Mouse (Mus musculus): ENCODE data around the gene Kntc1.

DNA sequence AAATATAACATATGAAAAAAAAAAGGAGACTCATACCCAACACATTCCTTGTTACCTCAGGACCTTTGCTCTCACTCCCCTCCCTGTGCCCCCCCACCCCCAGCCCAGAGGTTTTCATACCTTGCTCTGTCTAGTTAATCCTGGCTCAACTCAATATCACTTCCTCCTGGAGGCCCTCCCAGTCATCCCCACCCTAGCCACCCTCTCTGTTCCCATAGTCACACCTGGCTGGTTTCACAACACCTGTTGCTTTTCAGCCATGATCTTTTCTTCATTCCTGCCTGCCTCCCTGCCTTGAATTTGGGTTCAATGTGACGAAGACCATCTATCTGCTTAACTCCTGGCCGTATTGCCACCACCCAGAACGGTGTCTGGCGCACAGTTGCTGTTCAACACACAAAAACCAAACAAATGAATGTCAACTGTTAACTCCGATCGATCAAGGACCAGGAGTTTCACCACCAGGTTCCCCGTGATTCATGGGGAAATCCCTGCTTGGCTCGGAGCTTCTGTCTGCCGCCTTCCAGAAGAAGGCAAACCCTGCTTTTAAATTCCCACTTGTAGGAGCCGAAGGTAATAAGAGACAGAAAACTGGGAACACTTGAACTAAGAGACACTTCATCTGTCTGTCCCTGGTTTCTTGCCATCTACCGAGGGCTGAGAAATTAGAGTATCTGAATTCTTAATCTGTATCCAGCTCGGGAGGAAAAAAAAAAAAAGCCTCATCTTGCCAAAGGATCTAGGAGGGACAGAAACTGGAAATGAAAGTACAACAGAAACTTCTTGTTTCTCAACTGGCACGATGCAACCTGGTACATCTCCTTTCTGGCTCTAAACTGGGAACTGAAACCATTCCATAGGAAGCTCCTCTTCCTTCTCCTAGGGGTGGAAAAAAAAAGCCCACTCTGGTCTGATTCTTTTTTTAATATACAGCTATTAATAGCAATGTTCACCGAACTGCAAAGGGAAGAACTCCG, 113.1 kb downstream of the Kntc1 start:
- no peak for TF ChIP-seq CTCF (IDR thresholded peaks at IDR 0.05; ENCODE audit: low read depth, low read length)
- no peak for TF ChIP-seq POLR2A (IDR thresholded peaks at IDR 0.05; ENCODE audit: extremely low read depth, insufficient read depth, low read length)

All from liver, adult 2 months (tissue).